Mouse (Mus musculus): Measurements from ENCODE around the gene Pfdn4.

Pfdn4 gene

GRCm38 (mm10) chr2:170544950-170545349 lies 48.7 kb downstream of the Pfdn4 start:
- DNase-seq (ENCODE audit: extremely low read depth, insufficient read length, low spot score), result no peak

GRCm38 (mm10) chr2:170545745-170546144 lies 49.5 kb downstream of the Pfdn4 start:
- no peak for DNase-seq (ENCODE audit: extremely low read depth, insufficient read length, low spot score)

GRCm38 (mm10) chr2:170547526-170547925 lies 51.3 kb downstream of the Pfdn4 start:
- DNase-seq (ENCODE audit: extremely low read depth, insufficient read length, low spot score), result no peak

GRCm38 (mm10) chr2:170548046-170548445 lies 51.8 kb downstream of the Pfdn4 start:
- DNase-seq (ENCODE audit: extremely low read depth, insufficient read length, low spot score), result no peak

- DNase-seq (ENCODE audit: extremely low read depth, insufficient read length, low spot score), result no peak
Measured at GRCm38 (mm10) chr2:170549146-170549545, 52.9 kb downstream of the Pfdn4 start.

GRCm38 (mm10) chr2:170550240-170550639 lies 54.0 kb downstream of the Pfdn4 start:
- no peak for DNase-seq (ENCODE audit: extremely low read depth, insufficient read length, low spot score)

GRCm38 (mm10) chr2:170552088-170552487 lies 55.9 kb downstream of the Pfdn4 start:
- DNase-seq (ENCODE audit: extremely low read depth, insufficient read length, low spot score), result no peak

- no peak for DNase-seq (ENCODE audit: extremely low read depth, insufficient read length, low spot score)
Measured at GRCm38 (mm10) chr2:170563956-170564855, 68.0 kb downstream of the Pfdn4 start.

GRCm38 (mm10) chr2:170564995-170565394 lies 68.8 kb downstream of the Pfdn4 start:
- no peak for DNase-seq (ENCODE audit: extremely low read depth, insufficient read length, low spot score)

All from 3134 (cell line).